Mouse (Mus musculus) B cell, adult (primary cell): Measurements from ENCODE around the gene Sf3b3. TPM values are rescaled to one million over a fixed set of nuclear protein-coding genes. Genes with fewer than 3 reads are reported as not detected.

Experiments used
- total RNA-seq: library from RNA; stranded (reverse); gene quantifications from 4 replicates; pipeline ENCODE4 v1.2.4, GENCODE M21; 2023; ENCODE audit not compliant: inconsistent age

The Sf3b3 gene
- total RNA-seq = 185 to 189 TPM (median 186 TPM) in 4 replicates

DNA sequence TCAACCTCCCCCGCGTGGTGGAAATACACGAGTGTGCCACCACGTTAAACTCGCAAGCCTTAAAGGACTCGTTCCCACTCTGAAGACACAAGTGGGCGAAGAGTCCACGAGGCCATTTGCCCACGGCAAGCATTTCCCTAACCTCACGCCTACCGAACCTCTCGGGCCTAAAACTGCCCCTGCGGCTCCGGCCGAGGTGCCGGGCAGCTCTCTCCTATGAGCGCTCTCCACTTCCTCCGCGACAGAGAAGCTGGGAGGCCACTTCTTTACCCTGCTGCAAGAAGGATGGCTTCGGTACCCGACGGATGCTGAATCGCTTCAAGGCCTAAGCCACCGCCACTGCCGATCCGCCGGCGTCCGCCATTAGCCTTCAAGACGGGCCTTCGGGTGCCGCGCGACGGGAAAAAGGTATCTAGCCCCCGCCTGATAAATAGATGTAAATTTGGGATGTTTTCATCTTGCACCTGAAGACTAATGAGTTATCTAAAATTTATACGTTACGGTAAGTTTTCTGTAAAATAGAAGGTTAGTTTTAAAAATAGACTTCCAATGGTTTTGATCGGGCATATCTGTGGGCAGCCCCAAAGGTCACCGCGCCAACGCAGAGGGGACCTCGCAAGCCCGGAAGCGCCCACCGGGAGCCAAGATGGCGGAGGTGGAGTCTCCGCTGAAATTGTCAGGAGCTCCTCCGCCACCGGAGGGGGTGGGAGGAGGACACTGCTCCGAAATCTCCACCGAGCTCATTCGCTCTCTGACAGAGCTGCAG, at the start of gene Sf3b3, which contains the start of gene Cog4:
Gene Sf3b3, minus strand, starts transcription at position 383 of the 766 bp plus-strand sequence.
Gene Cog4, plus strand, starts transcription at position 196 of the 766 bp plus-strand sequence.

DNA sequence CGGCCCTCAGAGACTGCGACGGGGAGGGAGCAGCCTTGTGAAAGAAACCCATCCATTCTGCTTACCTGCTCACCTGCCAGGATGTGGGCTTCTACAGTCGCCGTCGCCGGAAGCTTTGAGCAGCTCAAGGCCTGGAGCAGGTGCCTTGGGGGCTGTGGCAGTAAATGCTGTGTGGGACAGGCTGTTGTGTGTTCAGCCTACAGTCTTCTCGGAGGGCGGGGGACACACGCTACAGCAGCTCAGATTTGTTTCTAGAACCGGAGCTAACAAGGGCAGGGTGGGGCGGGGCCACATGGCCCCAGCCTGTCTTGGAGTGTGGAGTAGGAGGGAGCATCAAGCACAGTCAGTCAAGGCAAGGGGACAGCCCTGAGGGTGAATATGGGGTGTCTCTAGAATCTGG, 40.9 kb downstream of the Sf3b3 start, which contains the start of gene Il34:
Gene Il34, minus strand, starts transcription at position 256 of the 400 bp plus-strand sequence.

Other genes with a start within 250 kb of the Sf3b3 start
- gene Vac14, start 228.2 kb downstream of the Sf3b3 start, total RNA-seq = 56.8 to 64.7 TPM (median 60.9 TPM) in 4 replicates
- 2.1 to 5.0 TPM (median 3.6 TPM) in 4 replicates for gene Mtss1l, start 125.3 kb downstream of the Sf3b3 start, total RNA-seq
- not detected in 4 replicates for gene Il34, start 40.9 kb downstream of the Sf3b3 start, total RNA-seq
- 58.3 to 72.9 TPM (median 65.8 TPM) in 4 replicates for gene Cog4, start 187 bp downstream of the Sf3b3 start, total RNA-seq
- 14.7 to 19.4 TPM (median 15.3 TPM) in 4 replicates for gene Fuk, start 55.7 kb upstream of the Sf3b3 start, total RNA-seq
- 23.5 to 28.3 TPM (median 25.2 TPM) in 4 replicates for gene St3gal2, start 73.1 kb upstream of the Sf3b3 start, total RNA-seq
- 66.6 to 80.9 TPM (median 72.9 TPM) in 4 replicates for gene Ddx19a, start 151.0 kb upstream of the Sf3b3 start, total RNA-seq
- 18.4 to 21.5 TPM (median 20.9 TPM) in 4 replicates for gene Ddx19b, start 185.0 kb upstream of the Sf3b3 start, total RNA-seq
- 42.3 to 53.4 TPM (median 49.3 TPM) in 4 replicates for gene Aars, start 186.4 kb upstream of the Sf3b3 start, total RNA-seq
- gene Exosc6, start 209.6 kb upstream of the Sf3b3 start, total RNA-seq = 4.5 to 16.8 TPM (median 6.8 TPM) in 4 replicates
- gene Clec18a, start 245.6 kb upstream of the Sf3b3 start, total RNA-seq = not detected in 4 replicates
- 20.4 to 24.2 TPM (median 22.6 TPM) in 4 replicates for gene Pdpr, start 247.8 kb upstream of the Sf3b3 start, total RNA-seq